Mouse (Mus musculus): ENCODE results near the gene Polg2.

DNA sequence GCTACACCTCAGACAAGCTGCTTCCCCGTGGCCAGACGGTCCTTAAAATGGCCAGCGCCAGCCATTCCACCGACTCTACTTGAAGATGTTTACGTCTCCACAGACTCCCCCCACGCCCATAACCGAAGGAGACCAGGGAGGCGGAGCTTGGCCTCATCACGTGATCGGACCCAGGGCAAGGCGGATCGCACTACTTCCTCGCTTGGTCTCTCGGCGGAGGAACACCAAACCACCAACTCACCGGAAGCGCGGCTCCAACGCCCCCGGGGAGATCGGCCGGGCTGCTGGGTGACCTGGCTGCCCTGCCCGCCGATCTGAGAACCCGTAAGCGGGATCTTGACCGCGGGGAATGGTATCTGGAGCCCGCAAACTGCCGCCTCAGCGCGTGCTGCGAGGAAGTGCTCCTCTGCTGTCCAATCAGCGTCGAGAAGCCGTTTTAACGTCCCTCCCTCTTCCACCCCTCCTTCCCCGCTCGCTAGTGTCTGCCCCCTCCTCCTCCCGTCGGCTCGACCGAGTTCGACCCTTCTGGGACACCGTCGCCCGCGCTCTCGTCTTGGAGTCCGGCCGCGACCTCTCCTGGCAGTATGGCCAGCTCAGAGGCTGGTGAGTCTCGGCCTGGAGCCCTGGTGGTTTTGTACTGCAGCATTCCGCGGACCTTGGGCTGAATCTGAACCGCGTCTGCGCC, 9.6 kb upstream of the Polg2 start, which contains the start of the genes Ddx5 and Cep95:
- peak; percentile 100 for TF ChIP-seq MAZ (IDR thresholded peaks at IDR 0.05; ENCODE audit: low read depth, low read length)
- TF ChIP-seq RAD21 (IDR thresholded peaks at IDR 0.05; ENCODE audit: low read depth, low read length): no peak
- no peak for TF ChIP-seq CTCF (conservative IDR thresholded peaks at IDR 0.05 in 1 of 2, IDR thresholded peaks at IDR 0.05 in 1 of 2; ENCODE audit: low read depth in 2 of 2, low read length in 2 of 2)
- TF ChIP-seq POLR2AphosphoS2 (IDR thresholded peaks at IDR 0.05; ENCODE audit: low read depth, low read length): peak; percentile 20; the same call in 1 of the 2 replicates
